Mouse (Mus musculus): Measurements from ENCODE around the gene Hist1h3b. TPM values are rescaled to one million over a fixed set of nuclear protein-coding genes. Genes with fewer than 3 reads are reported as not detected.
"Not testable (repeated sequence)": the region's sequence is repeated elsewhere in the genome, so short reads cannot be mapped to it uniquely, and the experiment has no call there.

Gene Hist1h3b
- total RNA-seq, 1 experiment from 2014 or later = 1.2 TPM

DNA sequence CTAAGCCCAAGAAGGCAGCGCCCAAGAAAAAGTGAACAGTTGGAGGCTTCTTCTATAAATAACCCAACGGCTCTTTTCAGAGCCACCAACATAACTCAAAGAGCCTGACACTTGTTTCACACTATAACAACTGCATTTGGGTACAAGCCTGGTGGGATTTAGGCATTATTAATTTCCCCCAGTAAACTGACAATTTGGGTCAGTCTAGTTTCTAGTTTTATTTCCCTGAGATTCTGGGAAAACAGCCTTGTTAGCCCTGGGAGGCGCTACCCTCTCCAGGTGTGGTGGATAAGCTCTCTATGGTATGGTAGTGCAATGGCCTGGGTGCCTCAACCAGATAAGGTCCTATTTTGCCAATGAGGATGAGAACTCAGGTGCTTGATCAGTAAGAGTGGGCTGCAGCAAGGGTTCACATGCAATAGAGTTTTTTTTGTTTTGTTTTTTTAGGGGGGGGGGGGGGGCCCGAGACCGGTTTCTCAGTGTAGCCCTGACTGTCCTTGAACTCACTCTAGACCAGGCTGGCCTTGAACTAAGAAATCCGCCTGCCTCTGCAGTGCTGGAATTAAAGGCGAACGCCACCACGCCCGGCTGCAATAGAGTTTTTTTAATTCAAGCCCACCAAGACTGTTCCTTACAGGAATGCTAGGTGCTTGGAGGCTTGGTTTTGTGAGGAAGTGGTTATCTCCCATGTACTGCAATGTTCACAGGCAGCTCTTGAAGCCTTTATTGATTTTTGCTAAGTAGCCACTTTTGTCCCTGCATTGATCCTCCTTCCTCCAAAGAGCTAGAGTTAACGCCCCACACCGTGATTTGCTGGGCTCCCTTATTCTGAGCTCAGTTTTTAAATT, 12.5 kb downstream of the Hist1h3b start:
- no peak for ATAC-seq (ENCODE audit: extremely low read depth, insufficient number of reproducible peaks, low FRiP score, poor library complexity, severe bottlenecking)

DNA sequence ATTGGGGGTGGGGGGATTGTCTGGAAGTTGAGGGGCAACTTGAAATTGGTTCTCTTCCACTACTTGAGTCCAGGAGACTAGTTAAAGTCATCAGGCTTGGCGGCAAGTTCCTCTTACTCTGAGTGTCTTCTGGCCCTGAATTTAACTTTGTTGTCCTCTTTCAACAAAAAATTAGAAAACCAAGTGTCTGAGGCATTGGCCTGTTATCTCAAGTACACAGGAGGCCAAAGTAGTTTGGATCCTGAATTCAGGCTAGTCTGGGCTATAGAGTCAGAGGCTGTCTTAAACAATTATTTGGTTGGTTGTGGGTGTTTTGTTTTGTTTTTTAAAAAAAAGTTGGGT, 13.1 kb downstream of the Hist1h3b start:
- ATAC-seq (ENCODE audit: extremely low read depth, insufficient number of reproducible peaks, low FRiP score, poor library complexity, severe bottlenecking) = no peak

DNA sequence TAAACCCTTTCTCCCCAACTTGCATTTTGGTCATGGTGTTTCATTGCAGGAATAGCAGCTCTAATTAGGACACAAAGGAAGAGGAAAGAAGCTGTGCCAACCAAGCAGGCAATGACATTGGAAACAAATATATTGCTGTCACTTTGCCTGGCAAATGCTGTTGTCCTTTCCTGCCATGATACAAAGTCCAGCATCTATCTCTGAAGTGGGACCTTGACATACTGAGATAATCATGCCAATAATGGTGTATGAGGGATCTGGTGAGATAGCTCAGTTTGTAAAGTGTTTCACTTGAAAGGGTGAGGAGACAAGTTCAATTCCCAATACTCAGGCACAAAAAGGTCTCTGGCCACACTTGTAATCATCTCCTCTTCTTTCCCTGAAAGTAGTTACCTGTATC, 14.7 kb downstream of the Hist1h3b start:
- no peak for ATAC-seq (ENCODE audit: extremely low read depth, insufficient number of reproducible peaks, low FRiP score, poor library complexity, severe bottlenecking)

DNA sequence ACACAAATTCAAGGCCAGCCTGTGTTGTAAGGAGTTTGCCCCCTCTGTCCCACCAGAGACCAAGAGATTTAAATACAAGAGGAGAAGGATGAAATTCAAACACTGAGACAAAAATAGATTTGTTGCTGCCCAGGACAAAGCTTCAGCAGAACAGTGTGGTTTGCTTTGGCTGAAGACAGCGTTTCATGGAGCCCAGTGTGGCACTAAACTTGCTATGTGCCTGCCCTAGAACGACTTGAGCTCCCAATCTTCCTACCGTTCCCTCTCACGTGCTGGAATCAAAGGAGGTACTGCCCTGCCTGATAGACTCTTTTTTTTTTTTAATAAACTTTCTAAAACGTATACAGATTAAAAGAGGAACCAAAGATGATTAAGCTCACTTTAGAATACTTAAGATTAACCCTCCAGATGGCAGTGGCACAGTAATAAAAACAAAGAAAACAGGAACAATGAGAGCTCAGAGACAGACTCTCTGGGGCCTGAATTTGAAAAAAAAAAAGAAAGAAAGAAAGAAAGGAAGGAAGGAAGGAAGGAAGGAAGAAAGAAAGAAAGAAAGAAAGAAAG, 16.8 kb downstream of the Hist1h3b start:
- 0 out of 2 replicates have a peak, but pooled peaks have one; percentile 23 for ATAC-seq (ENCODE audit: extremely low read depth, insufficient number of reproducible peaks, low FRiP score, poor library complexity, severe bottlenecking)

DNA sequence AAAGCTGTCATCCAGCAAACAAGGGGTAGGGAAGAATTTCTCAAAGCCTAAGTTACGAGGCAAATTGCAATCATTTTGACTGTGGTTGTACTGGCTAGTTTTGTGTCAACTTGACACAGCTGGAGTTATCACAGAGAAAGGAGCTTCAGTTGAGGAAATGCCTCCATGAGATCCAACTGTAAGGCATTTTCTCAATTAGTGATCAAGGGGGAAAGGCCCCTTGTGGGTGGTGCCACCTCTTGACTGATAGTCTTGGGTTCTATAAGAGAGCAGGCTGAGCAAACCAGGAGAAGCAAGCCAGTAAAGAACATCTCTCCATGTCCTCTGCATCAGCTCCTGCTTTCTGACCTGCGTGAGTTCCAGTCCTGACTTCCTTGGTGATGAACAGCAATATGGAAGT, 17.5 kb downstream of the Hist1h3b start, which contains the start of gene Trim38:
TSS of gene Trim38 (plus strand) at position 301 of the 400 bp plus-strand sequence.
- not testable (repeated sequence) for ATAC-seq (ENCODE audit: extremely low read depth, insufficient number of reproducible peaks, low FRiP score, poor library complexity, severe bottlenecking)

DNA sequence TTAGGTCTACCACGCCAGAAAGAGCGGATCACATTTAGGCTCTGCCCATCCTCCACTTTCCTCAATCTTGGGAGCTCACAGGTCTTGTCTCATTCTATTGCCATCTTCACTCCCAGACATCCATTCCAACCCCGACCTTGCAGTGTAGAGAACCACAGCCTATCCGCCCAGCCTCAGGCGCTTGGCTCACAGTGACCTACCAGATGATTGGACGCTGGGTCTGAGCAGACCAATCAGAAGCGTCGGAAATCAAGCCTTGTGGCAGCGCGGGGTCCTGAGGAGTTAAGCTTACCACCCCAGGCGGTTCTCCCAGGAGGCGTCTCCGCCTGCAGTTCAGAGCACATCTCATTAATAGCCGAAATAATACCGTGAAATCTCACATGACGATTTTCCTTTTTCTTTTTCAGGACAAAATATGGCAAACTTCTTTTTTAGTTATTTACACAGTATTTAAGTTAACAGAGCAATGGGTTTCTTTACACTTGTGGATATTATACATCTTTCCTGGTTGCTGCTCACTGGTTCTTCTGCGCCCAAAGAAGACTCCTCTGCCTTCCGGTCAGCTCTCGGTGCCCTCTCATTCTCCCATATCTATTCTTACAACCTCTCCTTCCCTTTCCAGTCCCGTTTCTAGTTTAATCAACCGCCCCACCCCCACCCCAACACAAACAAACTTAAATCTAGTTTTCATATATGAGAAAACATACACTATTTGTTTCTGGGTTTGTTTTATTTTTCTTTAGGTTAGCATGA, 20.7 kb downstream of the Hist1h3b start:
- ATAC-seq (ENCODE audit: extremely low read depth, insufficient number of reproducible peaks, low FRiP score, poor library complexity, severe bottlenecking) = no peak

DNA sequence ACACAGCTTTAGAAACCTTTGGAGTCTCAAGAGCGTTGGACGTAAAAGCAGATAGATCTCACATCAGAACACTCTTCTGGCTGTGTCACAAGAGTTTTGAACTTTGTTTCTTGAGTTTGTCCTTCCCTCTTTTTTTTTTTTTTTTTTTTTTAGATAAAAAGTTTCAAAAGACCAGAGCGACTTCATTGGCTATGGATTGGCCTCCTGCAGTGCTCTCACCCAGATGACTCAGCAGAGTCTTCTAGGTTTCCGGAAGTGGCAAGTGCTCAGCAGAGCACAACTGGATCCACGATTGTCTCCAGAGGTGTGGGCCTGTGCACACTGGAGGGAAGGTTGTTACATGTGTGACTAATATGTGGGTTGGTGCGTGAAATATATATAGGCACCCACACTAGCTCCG, 26.3 kb downstream of the Hist1h3b start:
- no peak for ATAC-seq (ENCODE audit: extremely low read depth, insufficient number of reproducible peaks, low FRiP score, poor library complexity, severe bottlenecking)

DNA sequence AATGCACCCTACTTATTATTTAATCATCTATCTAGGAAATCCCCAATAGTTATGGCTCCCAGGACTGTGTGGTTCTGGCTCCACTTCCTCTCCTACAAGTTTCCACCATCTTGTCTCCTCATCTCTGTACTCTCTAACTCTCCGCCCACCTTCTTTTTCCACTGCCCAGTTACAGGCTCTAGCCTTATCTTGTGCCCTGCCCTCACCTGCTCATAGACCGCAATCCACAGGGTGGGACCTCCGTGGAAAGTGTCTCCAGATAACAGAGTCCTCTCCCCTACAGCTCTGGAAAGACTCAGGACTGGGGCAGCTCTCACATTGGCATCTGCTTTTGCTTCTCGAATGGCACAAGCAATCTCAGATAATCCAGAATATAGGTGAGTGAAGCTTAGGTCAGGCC, 27.0 kb downstream of the Hist1h3b start:
- ATAC-seq (ENCODE audit: extremely low read depth, insufficient number of reproducible peaks, low FRiP score, poor library complexity, severe bottlenecking) = no peak

DNA sequence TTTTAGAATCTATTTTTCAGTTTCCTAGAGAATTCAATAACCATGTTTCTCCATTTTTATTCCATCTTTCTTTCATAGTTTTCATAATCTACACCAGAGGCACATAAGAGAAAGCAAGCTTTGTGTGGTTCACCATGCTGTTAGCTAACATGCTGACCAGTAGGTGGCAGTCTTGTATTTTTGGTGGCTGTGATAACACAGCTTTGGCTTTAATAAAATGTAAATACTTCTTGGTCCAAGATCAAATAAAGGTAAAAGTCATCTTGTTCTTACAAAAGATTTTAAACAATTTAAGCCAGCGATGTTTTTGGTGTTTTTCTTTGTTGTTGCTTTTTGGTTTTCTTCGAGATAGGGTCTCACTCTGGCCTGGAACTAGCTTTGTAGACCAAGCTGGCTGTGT, 40.5 kb downstream of the Hist1h3b start:
- ATAC-seq (ENCODE audit: extremely low read depth, insufficient number of reproducible peaks, low FRiP score, poor library complexity, severe bottlenecking) = peak; percentile 55; the same call in 1 of the 2 replicates

DNA sequence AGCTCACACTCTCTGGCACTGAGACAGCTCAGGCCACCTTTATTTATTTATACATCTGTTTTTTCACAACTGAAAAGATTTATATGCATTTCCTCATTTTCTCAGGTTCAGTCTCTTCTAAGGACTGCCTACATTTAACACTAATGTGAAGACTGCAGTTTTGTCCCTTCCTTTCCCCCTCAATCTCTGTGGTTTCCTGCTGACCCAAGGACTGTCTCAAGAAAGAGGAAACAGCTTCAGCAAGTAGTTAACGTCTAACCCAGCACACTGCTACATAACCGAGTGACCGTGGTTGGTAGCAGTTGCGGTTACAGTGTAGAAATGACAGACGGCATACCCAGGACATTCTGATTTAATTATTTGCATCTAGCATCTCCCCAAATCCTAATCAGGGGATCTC, 47.3 kb downstream of the Hist1h3b start:
- ATAC-seq (ENCODE audit: extremely low read depth, insufficient number of reproducible peaks, low FRiP score, poor library complexity, severe bottlenecking) = peak; percentile 56; the same call in 1 of the 2 replicates

Other genes starting within 250 kb of the Hist1h3b start
- 161 and 193 TPM in 2 replicates for gene Hist1h4h, start 221.2 kb upstream of the Hist1h3b start, total RNA-seq (2017)
- 3.5 and 5.0 TPM in 2 replicates for gene Hist1h2af, start 218.4 kb upstream of the Hist1h3b start, total RNA-seq (2017)
- not detected in 2 replicates for gene Hist1h3g, start 216.8 kb upstream of the Hist1h3b start, total RNA-seq (2017)
- gene Hist1h2bh, start 208.9 kb upstream of the Hist1h3b start, total RNA-seq (2017) = 5.8 and 6.4 TPM in 2 replicates
- 21.9 and 24.1 TPM in 2 replicates for gene Hist1h3f, start 208.2 kb upstream of the Hist1h3b start, total RNA-seq (2017)
- gene Hist1h4f, start 200.6 kb upstream of the Hist1h3b start, total RNA-seq (2017) = 15.2 and 27.6 TPM in 2 replicates
- gene Hist1h1d, start 199.0 kb upstream of the Hist1h3b start, total RNA-seq (2017) = 28.5 and 28.7 TPM in 2 replicates
- 50.8 and 54.4 TPM in 2 replicates for gene Hist1h3e, start 189.9 kb upstream of the Hist1h3b start, total RNA-seq (2017)
- gene Hist1h2ae, start 181.0 kb upstream of the Hist1h3b start, total RNA-seq (2017) = 13.6 and 18.3 TPM in 2 replicates
- 97.4 and 145 TPM in 2 replicates for gene Hist1h2bg, start 180.9 kb upstream of the Hist1h3b start, total RNA-seq (2017)
- gene Hist1h2bf, start 178.1 kb upstream of the Hist1h3b start, total RNA-seq (2017) = 32.7 and 52.5 TPM in 2 replicates
- 33.4 and 78.8 TPM in 2 replicates for gene Hist1h2ad, start 177.9 kb upstream of the Hist1h3b start, total RNA-seq (2017)
- gene Hist1h3d, start 176.5 kb upstream of the Hist1h3b start, total RNA-seq (2017) = 12.9 and 13.3 TPM in 2 replicates
- gene Hist1h4d, start 170.7 kb upstream of the Hist1h3b start, total RNA-seq (2017) = 92.3 and 119 TPM in 2 replicates
- gene Hist1h2be, start 131.1 kb upstream of the Hist1h3b start, total RNA-seq (2017) = 83.4 and 97.3 TPM in 2 replicates
- gene Hist1h1e, start 129.7 kb upstream of the Hist1h3b start, total RNA-seq (2017) = 201 and 211 TPM in 2 replicates
- gene Hist1h2ac, start 68.3 kb upstream of the Hist1h3b start, total RNA-seq (2017) = 18.7 and 20.1 TPM in 2 replicates
- gene Hist1h2bc, start 68.1 kb upstream of the Hist1h3b start, total RNA-seq (2017) = 139 and 146 TPM in 2 replicates
- 2.2 TPM in 1 of 2 replicates, not detected in the other for gene Hist1h1t, start 56.5 kb upstream of the Hist1h3b start, total RNA-seq (2017)
- gene Hist1h4c, start 53.8 kb upstream of the Hist1h3b start, total RNA-seq (2017) = 116 and 135 TPM in 2 replicates
- gene Hfe, start 41.4 kb upstream of the Hist1h3b start, total RNA-seq (2017) = 4.8 and 5.0 TPM in 2 replicates
- 712 and 764 TPM in 2 replicates for gene Hist1h1c, start 13.5 kb upstream of the Hist1h3b start, total RNA-seq (2017)
- 4.8 TPM in 1 of 2 replicates, not detected in the other for gene Hist1h3c, start 6.7 kb upstream of the Hist1h3b start, total RNA-seq (2017)
- gene Hist1h2bb, start 5.5 kb upstream of the Hist1h3b start, total RNA-seq (2017) = 77.7 and 104 TPM in 2 replicates
- gene Hist1h2ab, start 1.1 kb upstream of the Hist1h3b start, total RNA-seq (2017) = 24.9 and 28.2 TPM in 2 replicates
- 9.3 and 36.7 TPM in 2 replicates for gene Hist1h4b, start 4.7 kb downstream of the Hist1h3b start, total RNA-seq (2017)
- 30.0 and 55.5 TPM in 2 replicates for gene Hist1h4a, start 9.0 kb downstream of the Hist1h3b start, total RNA-seq (2017)
- gene Hist1h3a, start 10.1 kb downstream of the Hist1h3b start, total RNA-seq (2017) = 38.6 and 45.9 TPM in 2 replicates
- 74.8 and 84.1 TPM in 2 replicates for gene Hist1h1a, start 11.4 kb downstream of the Hist1h3b start, total RNA-seq (2017)
- not detected in 2 replicates for gene Trim38, start 17.6 kb downstream of the Hist1h3b start, total RNA-seq (2017)
- gene Slc17a2, start 54.7 kb downstream of the Hist1h3b start, total RNA-seq (2017) = not detected in 2 replicates
- gene Slc17a3, start 87.2 kb downstream of the Hist1h3b start, total RNA-seq (2017) = not detected in 2 replicates
- not detected in 2 replicates for gene Slc17a1, start 115.5 kb downstream of the Hist1h3b start, total RNA-seq (2017)
- not detected in 2 replicates for gene Slc17a4, start 162.7 kb downstream of the Hist1h3b start, total RNA-seq (2017)
- gene Hist1h2ba, start 181.9 kb downstream of the Hist1h3b start, total RNA-seq (2017) = not detected in 2 replicates
- gene Hist1h2aa, start 182.2 kb downstream of the Hist1h3b start, total RNA-seq (2017) = not detected in 2 replicates
- not detected in 2 replicates for gene Scgn, start 238.9 kb downstream of the Hist1h3b start, total RNA-seq (2017)

All from neutrophil, adult 5-6 weeks (primary cell).